Mouse (Mus musculus) heart, embryonic 12.5 days (tissue): Measurements from ENCODE around the gene Adap1. TPM values are rescaled to one million over a fixed set of nuclear protein-coding genes. Genes with fewer than 3 reads are reported as not detected.
A peak's percentile ranks its signal among the peaks of the same experiment; 100 is the strongest.

Source experiments
- ATAC-seq: fragments of 200-750 bp; cut with Nextera tagmentation; 2 replicates; pipeline ENCODE4 v1.8.0; 2017; ENCODE audit warnings: moderate TSS enrichment, moderate library complexity; ENCODE audit not compliant: insufficient number of reproducible peaks, low FRiP score
- H3K27ac ChIP-seq: fragments of 300-500 bp; sonication (generic); 2 replicates; pipeline ENCODE4 v1.5.1; 2016; ENCODE audit warnings: mild to moderate bottlenecking, moderate library complexity; ENCODE audit not compliant: poor library complexity, severe bottlenecking
- H3K27me3 ChIP-seq: fragments of 300-500 bp; sonication (generic); replicated peaks from 2 replicates; pipeline ENCODE4 v1.6.1; 2016; ENCODE audit warnings: mild to moderate bottlenecking, moderate library complexity
- H3K36me3 ChIP-seq: fragments of 300-500 bp; sonication (generic); 2 replicates; pipeline ENCODE4 v1.6.1; 2016; ENCODE audit warnings: mild to moderate bottlenecking, moderate library complexity
- H3K4me1 ChIP-seq: fragments of 300-500 bp; sonication (generic); replicated peaks from 2 replicates; pipeline ENCODE4 v1.6.1; 2016; ENCODE audit warnings: mild to moderate bottlenecking
- H3K4me2 ChIP-seq: fragments of 300-500 bp; sonication (generic); 2 replicates; pipeline ENCODE4 v1.6.1; 2016; ENCODE audit warnings: mild to moderate bottlenecking, moderate library complexity
- H3K4me3 ChIP-seq: fragments of 300-500 bp; sonication (generic); 2 replicates; pipeline ENCODE4 v1.5.1; 2016; ENCODE audit warnings: mild to moderate bottlenecking
- H3K9ac ChIP-seq: fragments of 300-500 bp; sonication (generic); 2 replicates; pipeline ENCODE4 v1.6.1; 2016; ENCODE audit warnings: mild to moderate bottlenecking, moderate library complexity
- H3K9me3 ChIP-seq: fragments of 300-500 bp; sonication (generic); replicated peaks from 2 replicates; pipeline ENCODE4 v1.6.1; 2016; ENCODE audit warnings: mild to moderate bottlenecking, moderate library complexity
- WGBS: fragments of 180-500 bp; shearing (Covaris S2); methylation state at CpG from one replicate; pipeline ENCODE4 v1.1.7; 2016; 5-methylcytosine and 5-hydroxymethylcytosine counted together
- polyA plus RNA-seq: library from polyadenylated mRNA; unstranded; fragments of >200 nt; fragmentation: Nextera tagmentation; extraction: Ambion mirVana; gene quantifications from 2 replicates; pipeline ENCODE4 v1.2.1, GENCODE M21; 2016

Adap1 gene
- polyA plus RNA-seq = 1.1 and 2.1 TPM in 2 replicates

GRCm38 (mm10) chr5:139325395-139325966, at the start of gene Adap1:
Gene Adap1, minus strand, starts transcription at chr5:139325622.
- peak within 1 kb of the TSS; percentile 99 for H3K4me2 ChIP-seq
- peaks cover 78% of the 10 kb centered on the region for H3K27me3 ChIP-seq
- H3K27ac ChIP-seq = no peak within 1 kb of the TSS
- no peaks in the 10 kb centered on the region for H3K9me3 ChIP-seq
- 3% methylated on average over 61 of the region's 61 CpGs for WGBS
- H3K4me3 ChIP-seq = peak within 1 kb of the TSS; percentile 74
- H3K9ac ChIP-seq = peak within 1 kb of the TSS; percentile 80
- peak; percentile 67 for ATAC-seq
- H3K36me3 ChIP-seq = no peaks in the 10 kb centered on the region
- peaks cover 21% of the 10 kb centered on the region for H3K4me1 ChIP-seq

GRCm38 (mm10) chr5:139374841-139375240, 49.4 kb upstream of the Adap1 start:
- Histone ChIP-seq H3K27ac (no peak overlapping the region), H3K4me1 (peaks cover 76% of the 10 kb centered on the region), H3K4me2 (no peak overlapping the region), H3K27me3 (no peaks in the 10 kb centered on the region), H3K4me3 (no peak overlapping the region), H3K9me3 (no peaks in the 10 kb centered on the region), H3K36me3 (no peaks in the 10 kb centered on the region), H3K9ac (no peak overlapping the region)
- WGBS = 87% methylated on average over 2 of the region's 2 CpGs
- no peak for ATAC-seq

GRCm38 (mm10) chr5:139373889-139374444, 48.5 kb upstream of the Adap1 start:
- no peak for ATAC-seq
- Histone ChIP-seq H3K27ac (no peak overlapping the region), H3K9me3 (no peaks in the 10 kb centered on the region), H3K4me3 (no peak overlapping the region), H3K36me3 (no peaks in the 10 kb centered on the region), H3K9ac (no peak overlapping the region), H3K4me2 (no peak overlapping the region), H3K27me3 (no peaks in the 10 kb centered on the region), H3K4me1 (peaks cover 71% of the 10 kb centered on the region)
- 72% methylated on average over 6 of the region's 6 CpGs for WGBS

- Histone ChIP-seq H3K9me3 (no peaks in the 10 kb centered on the region), H3K4me3 (no peak overlapping the region), H3K27me3 (no peaks in the 10 kb centered on the region), H3K27ac (peak overlapping the region; percentile 9; the same call in 1 of the 2 replicates), H3K36me3 (no peaks in the 10 kb centered on the region), H3K9ac (no peak overlapping the region), H3K4me1 (peaks cover 62% of the 10 kb centered on the region), H3K4me2 (no peak overlapping the region)
- ATAC-seq = no peak
- WGBS = 88% methylated on average over 3 of the region's 3 CpGs
Measured at GRCm38 (mm10) chr5:139373126-139373525, 47.7 kb upstream of the Adap1 start.

GRCm38 (mm10) chr5:139371631-139372401, 46.4 kb upstream of the Adap1 start:
- 2% methylated on average over 36 of the region's 39 CpGs for WGBS

GRCm38 (mm10) chr5:139371118-139371517, 45.7 kb upstream of the Adap1 start:
- peaks cover 43% of the 10 kb centered on the region for H3K4me1 ChIP-seq

More at GRCm38 (mm10) chr5:139371631-139372401, 46.4 kb upstream of the Adap1 start:
- Histone ChIP-seq H3K27me3 (no peaks in the 10 kb centered on the region), H3K27ac (peak overlapping the region; percentile 82), H3K9me3 (no peaks in the 10 kb centered on the region), H3K4me1 (peaks cover 49% of the 10 kb centered on the region), H3K9ac (peak overlapping the region; percentile 85), H3K36me3 (no peaks in the 10 kb centered on the region), H3K4me3 (peak overlapping the region; percentile 62), H3K4me2 (peak overlapping the region; percentile 83)
- ATAC-seq = peak; percentile 96

GRCm38 (mm10) chr5:139370336-139370735, 44.9 kb upstream of the Adap1 start:
- peak overlapping the region; percentile 85; the same call in 1 of the 2 replicates for H3K9ac ChIP-seq
- peak overlapping the region; percentile 83 for H3K4me2 ChIP-seq
- H3K27me3 ChIP-seq = no peaks in the 10 kb centered on the region
- no peaks in the 10 kb centered on the region for H3K36me3 ChIP-seq
- no peak overlapping the region for H3K4me3 ChIP-seq
- 55% methylated on average over 6 of the region's 6 CpGs for WGBS
- peaks cover 38% of the 10 kb centered on the region for H3K4me1 ChIP-seq
- peak overlapping the region; percentile 23; the same call in 1 of the 2 replicates for H3K27ac ChIP-seq
- H3K9me3 ChIP-seq = no peaks in the 10 kb centered on the region
- no peak for ATAC-seq

More at GRCm38 (mm10) chr5:139371118-139371517, 45.7 kb upstream of the Adap1 start:
- H3K4me3 ChIP-seq = peak overlapping the region; percentile 8; the same call in 1 of the 2 replicates
- peak overlapping the region; percentile 83 for H3K4me2 ChIP-seq
- 64% methylated on average over 5 of the region's 5 CpGs for WGBS
- no peaks in the 10 kb centered on the region for H3K9me3 ChIP-seq
- H3K27me3 ChIP-seq = no peaks in the 10 kb centered on the region
- peak overlapping the region; percentile 85; the same call in 1 of the 2 replicates for H3K9ac ChIP-seq
- no peak for ATAC-seq
- no peaks in the 10 kb centered on the region for H3K36me3 ChIP-seq
- peak overlapping the region; percentile 23; the same call in 1 of the 2 replicates for H3K27ac ChIP-seq

- no peaks in the 10 kb centered on the region for H3K9me3 ChIP-seq
- no peak overlapping the region for H3K27ac ChIP-seq
- H3K36me3 ChIP-seq = no peaks in the 10 kb centered on the region
- WGBS = 84% methylated on average over 11 of the region's 11 CpGs
- H3K4me1 ChIP-seq = peaks cover 48% of the 10 kb centered on the region
- no peak overlapping the region for H3K4me2 ChIP-seq
- no peak for ATAC-seq
- H3K9ac ChIP-seq = no peak overlapping the region
- H3K27me3 ChIP-seq = no peaks in the 10 kb centered on the region; the same call in 1 of the 2 replicates
- no peak overlapping the region for H3K4me3 ChIP-seq
Measured at GRCm38 (mm10) chr5:139368638-139369320, 43.4 kb upstream of the Adap1 start.

GRCm38 (mm10) chr5:139367884-139368458, 42.5 kb upstream of the Adap1 start:
- H3K27me3 ChIP-seq = no peaks in the 10 kb centered on the region; the same call in 1 of the 2 replicates
- H3K4me1 ChIP-seq = peaks cover 44% of the 10 kb centered on the region
- no peak overlapping the region for H3K4me3 ChIP-seq
- WGBS = 90% methylated on average over 4 of the region's 4 CpGs
- no peak overlapping the region for H3K9ac ChIP-seq
- H3K36me3 ChIP-seq = no peaks in the 10 kb centered on the region
- no peak overlapping the region for H3K27ac ChIP-seq
- H3K9me3 ChIP-seq = no peaks in the 10 kb centered on the region
- ATAC-seq = no peak
- no peak overlapping the region for H3K4me2 ChIP-seq

GRCm38 (mm10) chr5:139366484-139366883, 41.1 kb upstream of the Adap1 start:
- peaks cover 36% of the 10 kb centered on the region for H3K4me1 ChIP-seq
- no peak overlapping the region for H3K4me3 ChIP-seq
- H3K27me3 ChIP-seq = no peaks in the 10 kb centered on the region; the same call in 1 of the 2 replicates
- no peaks in the 10 kb centered on the region for H3K9me3 ChIP-seq
- no peaks in the 10 kb centered on the region for H3K36me3 ChIP-seq
- H3K27ac ChIP-seq = no peak overlapping the region
- no peak overlapping the region for H3K4me2 ChIP-seq
- 75% methylated on average over 11 of the region's 11 CpGs for WGBS
- no peak overlapping the region for H3K9ac ChIP-seq
- no peak for ATAC-seq
